Mouse (Mus musculus) forebrain, embryonic 16.5 days (tissue): ENCODE results near the gene Mslnl. TPM values are rescaled to one million over a fixed set of nuclear protein-coding genes. Genes with fewer than 3 reads are reported as not detected.
"Not testable (repeated sequence)": the region's sequence is repeated elsewhere in the genome, so short reads cannot be mapped to it uniquely, and the experiment has no call there.

Experiments
- ATAC-seq: fragments of 200-750 bp; cut with Nextera tagmentation; 2 replicates; pipeline ENCODE4 v1.8.0; 2017; ENCODE audit warnings: mild to moderate bottlenecking, moderate library complexity
- H3K27ac ChIP-seq: fragments of 300-500 bp; sonication (generic); 2 replicates; pipeline ENCODE4 v1.5.1; 2014; ENCODE audit warnings: low read length, control low read depth
- H3K27me3 ChIP-seq: fragments of 300-500 bp; sonication (generic); replicated peaks from 2 replicates; pipeline ENCODE4 v1.6.1; 2014; ENCODE audit warnings: low read length; ENCODE audit not compliant: control insufficient read depth, insufficient read depth
- H3K36me3 ChIP-seq: fragments of 300-500 bp; sonication (generic); 2 replicates; pipeline ENCODE4 v1.6.1; 2014; ENCODE audit not compliant: control insufficient read depth, insufficient read depth
- H3K4me1 ChIP-seq: fragments of 300-500 bp; sonication (generic); replicated peaks from 2 replicates; pipeline ENCODE4 v1.6.1; 2014; ENCODE audit warnings: low read length; ENCODE audit not compliant: control insufficient read depth, insufficient read depth
- H3K4me2 ChIP-seq: fragments of 300-500 bp; sonication (generic); 2 replicates; pipeline ENCODE4 v1.6.1; 2014; ENCODE audit warnings: mild to moderate bottlenecking, low read length, control low read depth
- H3K4me3 ChIP-seq: fragments of 300-500 bp; sonication (generic); replicated peaks from 2 replicates; pipeline ENCODE4 v1.5.1; 2014; ENCODE audit warnings: mild to moderate bottlenecking, low read length, control low read depth
- H3K9ac ChIP-seq: fragments of 300-500 bp; sonication (generic); replicated peaks from 2 replicates; pipeline ENCODE4 v1.6.1; 2014; ENCODE audit warnings: low read depth, low read length, control low read depth
- H3K9me3 ChIP-seq: fragments of 300-500 bp; sonication (generic); 2 replicates; pipeline ENCODE4 v1.6.1; 2016; ENCODE audit warnings: low read length; ENCODE audit not compliant: control insufficient read depth
- WGBS: fragments of 180-500 bp; shearing (Covaris S2); extraction: QIAGEN DNeasy Blood & Tissue Kit; methylation state at CpG from one replicate; pipeline ENCODE4 v1.1.7; 2014; 5-methylcytosine and 5-hydroxymethylcytosine counted together
- polyA plus RNA-seq: library from polyadenylated mRNA; unstranded; fragments of >200 nt; fragmentation: Nextera tagmentation; extraction: Ambion mirVana; gene quantifications from 2 replicates; pipeline ENCODE4 v1.2.1, GENCODE M21; 2015

Mslnl gene
- polyA plus RNA-seq, 1 experiment from 2014 or later: not detected

- Histone ChIP-seq H3K4me1 (no peaks in the 10 kb centered on the region), H3K36me3 (no peaks in the 10 kb centered on the region), H3K9me3 (no peaks in the 10 kb centered on the region), H3K4me2 (no peak overlapping the region), H3K4me3 (no peak overlapping the region), H3K27ac (no peak overlapping the region), H3K9ac (no peak overlapping the region), H3K27me3 (no peaks in the 10 kb centered on the region)
- WGBS: 87% methylated on average over 5 of the region's 5 CpGs
- ATAC-seq: no peak
Measured at GRCm38 (mm10) chr17:25735246-25735645, 596 bp upstream of the Mslnl start.

GRCm38 (mm10) chr17:25738861-25739260, 3.0 kb downstream of the Mslnl start:
- Histone ChIP-seq H3K4me3 (no peak overlapping the region), H3K9ac (no peak overlapping the region), H3K27me3 (no peaks in the 10 kb centered on the region), H3K36me3 (no peaks in the 10 kb centered on the region), H3K4me2 (no peak overlapping the region), H3K4me1 (no peaks in the 10 kb centered on the region), H3K9me3 (no peaks in the 10 kb centered on the region), H3K27ac (no peak overlapping the region)
- WGBS: 80% methylated on average over 7 of the region's 7 CpGs
- ATAC-seq: no peak

- H3K27me3 ChIP-seq, ATAC-seq: not testable (repeated sequence)
Measured at GRCm38 (mm10) chr17:25741471-25741870, 5.6 kb downstream of the Mslnl start.

DNA sequence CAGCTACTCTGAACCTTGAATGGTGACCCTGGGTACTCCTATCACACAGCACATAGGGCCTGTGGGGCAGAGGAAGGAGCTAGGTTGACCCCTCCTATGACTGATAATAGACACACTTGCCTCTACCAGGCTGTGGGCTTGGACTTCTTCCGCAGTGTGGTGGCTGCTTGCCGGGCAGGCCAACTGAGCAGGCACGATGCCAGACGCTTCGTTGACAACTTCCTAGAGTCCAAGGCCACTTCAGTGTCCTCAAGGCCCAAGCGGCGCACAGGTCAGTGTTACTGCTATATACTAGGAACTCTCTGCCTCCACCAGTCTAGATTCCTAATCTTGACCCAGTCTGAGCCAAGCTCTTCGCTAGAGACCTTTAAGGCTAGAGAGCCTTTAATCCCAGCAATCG, 8.0 kb downstream of the Mslnl start:
- ATAC-seq: no peak
- WGBS: 93% methylated on average over 9 of the region's 9 CpGs
- Histone ChIP-seq H3K27ac (no peak overlapping the region), H3K4me2 (no peak overlapping the region), H3K9me3 (no peaks in the 10 kb centered on the region), H3K4me3 (no peak overlapping the region), H3K4me1 (no peaks in the 10 kb centered on the region), H3K9ac (no peak overlapping the region), H3K36me3 (no peaks in the 10 kb centered on the region), H3K27me3 (no peaks in the 10 kb centered on the region)

More at GRCm38 (mm10) chr17:25741471-25741870, 5.6 kb downstream of the Mslnl start:
- not testable (repeated sequence) for H3K9me3 ChIP-seq, H3K4me3 ChIP-seq, H3K27ac ChIP-seq, H3K36me3 ChIP-seq, H3K4me1 ChIP-seq, H3K4me2 ChIP-seq, H3K9ac ChIP-seq
- 72% methylated on average over 12 of the region's 12 CpGs for WGBS

- no peak for ATAC-seq
- no peak overlapping the region for H3K4me3 ChIP-seq
- H3K4me1 ChIP-seq: no peaks in the 10 kb centered on the region
- no peaks in the 10 kb centered on the region for H3K9me3 ChIP-seq
- H3K9ac ChIP-seq: no peak overlapping the region
- no peaks in the 10 kb centered on the region for H3K36me3 ChIP-seq
- no peak overlapping the region for H3K27ac ChIP-seq
- no peak overlapping the region for H3K4me2 ChIP-seq
- no peaks in the 10 kb centered on the region for H3K27me3 ChIP-seq
- WGBS: 87% methylated on average over 10 of the region's 10 CpGs
Measured at GRCm38 (mm10) chr17:25744311-25744710, 8.5 kb downstream of the Mslnl start.

GRCm38 (mm10) chr17:25748238-25748637, 12.4 kb downstream of the Mslnl start:
- H3K27me3 ChIP-seq: no peaks in the 10 kb centered on the region
- H3K4me1 ChIP-seq: no peaks in the 10 kb centered on the region
- no peak overlapping the region for H3K4me3 ChIP-seq
- no peak overlapping the region for H3K9ac ChIP-seq
- no peak overlapping the region for H3K27ac ChIP-seq
- H3K4me2 ChIP-seq: no peak overlapping the region
- ATAC-seq: no peak
- H3K9me3 ChIP-seq: no peaks in the 10 kb centered on the region
- 95% methylated on average over 4 of the region's 4 CpGs for WGBS
- H3K36me3 ChIP-seq: no peaks in the 10 kb centered on the region

GRCm38 (mm10) chr17:25749314-25749713, 13.5 kb downstream of the Mslnl start:
- Histone ChIP-seq H3K4me3 (no peak overlapping the region), H3K9ac (no peak overlapping the region), H3K36me3 (no peaks in the 10 kb centered on the region), H3K9me3 (no peaks in the 10 kb centered on the region), H3K4me2 (no peak overlapping the region), H3K27ac (no peak overlapping the region), H3K4me1 (no peaks in the 10 kb centered on the region), H3K27me3 (no peaks in the 10 kb centered on the region)
- 80% methylated on average over 6 of the region's 6 CpGs for WGBS
- no peak for ATAC-seq

- WGBS: 40% methylated on average over 5 of the region's 5 CpGs
- H3K27ac ChIP-seq: no peak overlapping the region
- no peak for ATAC-seq
- H3K9ac ChIP-seq: no peak overlapping the region
- H3K36me3 ChIP-seq: no peaks in the 10 kb centered on the region
- H3K4me3 ChIP-seq: no peak overlapping the region
- H3K4me2 ChIP-seq: no peak overlapping the region
- no peaks in the 10 kb centered on the region for H3K9me3 ChIP-seq
- no peaks in the 10 kb centered on the region for H3K4me1 ChIP-seq
- H3K27me3 ChIP-seq: no peaks in the 10 kb centered on the region
Measured at GRCm38 (mm10) chr17:25751446-25751845, 15.6 kb downstream of the Mslnl start.

DNA sequence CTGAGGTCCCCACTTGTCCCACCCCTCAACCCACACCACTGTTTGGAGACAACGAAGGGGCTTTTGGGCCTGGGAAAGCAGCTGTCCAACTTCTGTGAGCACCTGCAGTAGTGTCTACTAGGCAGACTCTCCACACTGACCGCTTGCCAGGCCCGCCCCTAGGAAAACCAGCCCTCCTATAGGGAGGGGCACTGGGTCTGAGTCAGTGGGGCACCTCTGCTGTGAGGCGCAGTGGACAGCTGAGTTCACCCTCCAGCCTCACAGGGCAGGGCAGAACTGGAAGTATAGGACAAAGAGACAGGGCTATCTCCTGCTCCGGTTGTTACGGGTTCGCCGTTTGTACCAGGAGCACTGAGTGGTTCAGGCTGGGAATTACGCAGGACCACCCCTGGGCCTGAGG, 18.4 kb downstream of the Mslnl start, which contains the start of gene Msln:
Msln (minus strand) TSS at position 138 of the 400 bp plus-strand sequence.
- Histone ChIP-seq H3K27me3 (no peaks in the 10 kb centered on the region), H3K4me3 (no peak within 1 kb of the TSS), H3K27ac (no peak within 1 kb of the TSS), H3K9me3 (no peaks in the 10 kb centered on the region), H3K36me3 (no peaks in the 10 kb centered on the region), H3K9ac (no peak within 1 kb of the TSS), H3K4me1 (no peaks in the 10 kb centered on the region), H3K4me2 (no peak within 1 kb of the TSS)
- ATAC-seq: no peak
- 84% methylated on average over 9 of the region's 9 CpGs for WGBS

DNA sequence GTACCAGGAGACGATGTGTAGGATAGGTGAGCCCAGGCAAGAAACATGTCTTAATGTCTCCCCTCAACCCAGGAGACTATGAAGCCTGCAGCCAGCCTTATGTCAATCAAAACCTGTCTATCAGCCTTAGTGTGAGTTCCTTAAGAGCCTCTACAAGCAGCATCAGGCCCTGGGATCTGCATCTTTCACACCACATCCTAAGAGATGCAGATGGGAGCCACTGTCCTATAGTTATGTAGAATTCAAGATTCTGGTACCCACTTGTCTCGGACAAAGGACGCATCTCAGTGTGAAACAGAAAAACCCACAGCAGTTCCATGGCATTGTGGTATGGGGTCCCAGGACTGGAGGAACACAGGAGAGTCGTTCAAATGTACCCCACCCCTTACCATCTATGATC, 19.2 kb downstream of the Mslnl start:
- ATAC-seq: no peak
- Histone ChIP-seq H3K36me3 (no peaks in the 10 kb centered on the region), H3K4me3 (no peak overlapping the region), H3K27me3 (no peaks in the 10 kb centered on the region), H3K9me3 (no peaks in the 10 kb centered on the region), H3K27ac (no peak overlapping the region), H3K9ac (no peak overlapping the region), H3K4me2 (no peak overlapping the region), H3K4me1 (no peaks in the 10 kb centered on the region)
- WGBS: 78% methylated on average over 4 of the region's 4 CpGs
